Mouse (Mus musculus) mouse embryonic stem cell (cell line): ENCODE results near the gene Nipal1.

ENCODE experiments used
- in situ Hi-C, 2 experiments: fragments of 300-500 bp; cut with MboI; formaldehyde crosslinking; loops; 1 replicate in 1 of 2; 3 replicates in 1 of 2; pipeline ENCODE4 v1.14.3; 2019 to 2020; ENCODE audit warnings: low sequenced_read_pairs in 2 of 2, low pct_unique_long_range_greater_than_20kb in 1 of 2, mixed read lengths in 1 of 2; ENCODE audit not compliant: unreplicated experiment in 1 of 2

Nipal1 gene

DNA sequence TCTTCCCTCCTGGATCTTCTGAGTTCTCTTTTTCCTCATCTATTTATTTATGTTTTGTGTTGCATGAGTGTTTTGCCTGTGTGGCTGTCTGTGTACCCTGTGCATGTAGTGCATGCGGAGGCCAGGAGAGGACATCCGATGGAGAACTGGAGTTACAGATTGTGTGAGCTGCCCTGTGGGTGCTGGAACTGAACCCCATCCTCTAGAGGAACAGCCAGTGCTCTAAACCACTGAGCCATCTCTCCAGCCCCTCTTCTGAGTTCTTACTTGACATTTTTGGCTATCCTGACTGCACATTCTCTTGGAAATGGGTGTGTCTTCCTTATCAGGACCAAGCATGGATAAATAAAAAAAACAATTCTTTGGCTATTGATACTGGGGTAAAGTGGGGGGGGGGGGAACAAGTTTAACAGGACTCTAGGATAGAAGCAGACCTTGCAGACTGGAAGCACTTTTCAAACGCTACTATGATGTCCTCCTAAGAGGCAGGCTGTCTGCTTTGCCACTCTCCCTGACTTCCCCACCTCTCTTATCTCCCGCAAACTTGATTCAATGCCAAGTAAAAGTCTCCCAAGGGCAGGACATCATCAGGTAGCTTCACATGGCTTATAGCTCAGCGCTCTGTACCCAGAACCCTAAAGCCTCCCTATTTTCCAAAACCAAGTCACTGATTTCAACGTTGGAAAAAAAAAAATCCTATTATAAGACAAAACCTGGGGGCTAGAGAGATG, 13.6 kb downstream of the Nipal1 start:
- in situ Hi-C loops = no loop called here

GRCm38 (mm10) chr5:72664126-72664525, 16.5 kb downstream of the Nipal1 start:
- in situ Hi-C loops = no loop called here

GRCm38 (mm10) chr5:72664854-72665253, 17.3 kb downstream of the Nipal1 start:
- in situ Hi-C loops = no loop called here

DNA sequence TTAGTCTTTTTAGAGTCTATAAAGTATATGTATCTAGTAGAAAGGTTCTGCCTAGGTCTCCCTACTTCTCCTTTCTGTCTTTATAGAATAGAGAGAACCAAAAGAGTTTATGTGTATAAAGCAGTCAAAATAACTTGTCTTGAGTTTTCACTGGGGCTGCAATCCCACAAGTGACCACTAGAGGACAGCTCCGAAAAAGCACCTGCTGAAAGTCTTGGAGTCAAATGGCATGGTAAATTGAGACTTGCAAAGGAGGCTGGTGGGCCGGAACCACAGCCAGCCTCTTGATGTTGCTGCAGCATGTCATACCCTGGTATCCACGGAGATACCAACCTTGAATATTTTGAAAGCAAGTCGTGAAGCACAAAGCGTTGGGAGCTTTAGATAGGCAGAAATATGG, 17.7 kb downstream of the Nipal1 start:
- in situ Hi-C loops = no loop called here

- in situ Hi-C loops = no loop called here
Observed at GRCm38 (mm10) chr5:72666428-72666827, 18.8 kb downstream of the Nipal1 start.

DNA sequence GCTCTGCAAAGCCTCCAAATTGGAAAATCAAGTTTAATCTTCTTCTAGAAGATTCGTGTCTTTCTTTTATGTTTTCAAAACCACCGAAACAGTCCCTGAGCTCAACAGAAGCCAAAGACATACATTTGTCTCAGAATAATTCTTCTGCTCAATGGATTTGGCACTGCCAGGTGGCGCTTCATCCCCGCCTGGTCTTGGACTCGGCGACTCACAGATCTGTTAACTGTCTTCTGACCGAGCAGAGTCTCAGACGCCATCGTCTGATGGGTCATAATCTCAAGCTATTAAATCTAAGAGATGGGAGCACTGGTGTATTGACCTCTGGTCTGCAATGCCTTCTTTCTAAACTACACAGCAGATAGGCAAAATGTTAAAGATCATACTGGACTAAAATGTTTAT, 20.8 kb downstream of the Nipal1 start:
- in situ Hi-C loops = no loop called here

- in situ Hi-C loops = no loop called here
Observed at GRCm38 (mm10) chr5:72671017-72671699, 23.6 kb downstream of the Nipal1 start.

GRCm38 (mm10) chr5:72674994-72675542, 27.5 kb downstream of the Nipal1 start:
- in situ Hi-C loops = no loop called here

- in situ Hi-C loops = no loop called here
Observed at GRCm38 (mm10) chr5:72681451-72681850, 33.9 kb downstream of the Nipal1 start.

DNA sequence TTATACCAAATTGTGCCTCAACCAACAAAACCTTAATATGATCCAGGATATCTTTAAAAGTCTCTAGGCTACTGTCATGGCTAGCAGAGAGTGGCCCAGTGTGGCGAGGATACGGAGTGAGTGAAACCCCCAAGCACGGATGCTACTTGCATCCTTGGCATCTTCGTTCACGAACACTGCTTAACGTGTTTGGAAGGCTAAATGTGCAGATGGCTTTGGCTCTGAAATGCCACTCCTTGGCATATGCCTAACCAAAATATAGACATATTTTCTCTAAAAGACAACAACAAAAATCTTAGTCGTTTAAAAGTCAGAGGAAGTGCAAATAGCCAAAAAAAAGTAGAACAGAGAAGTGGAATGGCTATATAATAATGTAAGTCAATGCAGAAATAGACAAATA, 42.0 kb downstream of the Nipal1 start:
- in situ Hi-C loops = no loop called here

GRCm38 (mm10) chr5:72690516-72690915, 42.9 kb downstream of the Nipal1 start:
- in situ Hi-C loops = no loop called here

DNA sequence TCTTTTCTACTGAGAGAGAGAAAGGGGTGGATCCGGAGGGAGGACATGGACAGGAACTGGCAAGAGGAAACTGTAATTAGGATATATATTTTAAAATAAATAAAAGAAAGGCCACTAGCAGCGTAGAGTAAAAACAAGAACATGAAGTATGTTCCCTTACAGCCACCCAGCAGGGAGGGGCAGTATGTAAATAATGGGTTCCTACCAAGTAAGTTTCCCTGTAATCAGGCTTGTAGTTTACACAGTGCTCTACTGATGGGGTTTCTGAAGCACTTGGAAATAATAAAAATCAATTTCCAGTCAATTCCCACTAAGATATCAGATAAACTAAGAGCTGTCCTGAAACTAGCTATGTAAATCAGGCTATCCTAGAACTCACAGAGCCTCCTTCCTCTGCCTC, 47.1 kb downstream of the Nipal1 start:
- in situ Hi-C loops = no loop called here

DNA sequence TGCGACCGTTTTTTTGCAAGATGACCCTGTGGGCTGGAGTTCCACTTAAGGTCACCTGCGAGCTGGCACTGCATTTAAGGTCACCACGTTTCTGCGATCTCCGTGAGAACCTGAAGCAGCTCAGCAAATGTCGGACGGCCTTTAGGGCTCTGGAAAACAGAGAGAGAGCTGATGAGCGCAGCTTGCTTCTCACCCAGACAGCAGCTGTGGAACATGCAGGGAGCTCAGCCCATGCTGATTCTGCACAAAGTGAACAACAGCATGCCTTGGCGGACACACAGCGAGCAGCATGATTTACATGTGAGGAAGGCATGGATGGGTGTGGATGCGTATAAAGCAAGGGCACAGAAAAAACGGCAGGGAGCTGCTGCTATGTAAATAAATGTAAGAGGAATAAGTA, 48.9 kb downstream of the Nipal1 start:
- in situ Hi-C loops = no loop called here

DNA sequence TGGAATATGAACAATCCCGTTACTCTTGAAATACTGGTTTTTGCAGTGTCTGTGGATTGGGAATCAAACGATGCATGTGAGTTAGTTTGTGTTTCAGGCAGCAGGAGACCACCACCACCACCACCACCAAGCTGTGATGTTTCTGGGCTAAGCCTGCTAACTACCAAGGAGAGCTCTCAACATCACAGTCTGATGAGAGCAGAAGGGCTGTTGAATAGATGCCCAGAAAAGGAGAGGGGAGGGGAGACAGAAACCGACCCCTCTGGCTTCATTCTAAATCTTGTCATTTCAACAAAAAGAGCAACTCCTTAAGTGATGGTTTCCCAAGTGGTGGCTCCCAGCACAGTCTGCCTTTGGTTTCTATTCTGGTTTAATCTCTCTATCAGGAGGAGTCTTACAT, 50.7 kb downstream of the Nipal1 start:
- in situ Hi-C loops = no loop called here

GRCm38 (mm10) chr5:72698818-72699499, 51.4 kb downstream of the Nipal1 start:
- in situ Hi-C loops = no loop called here

GRCm38 (mm10) chr5:72699500-72699818, 51.9 kb downstream of the Nipal1 start:
- in situ Hi-C loops = no loop called here

DNA sequence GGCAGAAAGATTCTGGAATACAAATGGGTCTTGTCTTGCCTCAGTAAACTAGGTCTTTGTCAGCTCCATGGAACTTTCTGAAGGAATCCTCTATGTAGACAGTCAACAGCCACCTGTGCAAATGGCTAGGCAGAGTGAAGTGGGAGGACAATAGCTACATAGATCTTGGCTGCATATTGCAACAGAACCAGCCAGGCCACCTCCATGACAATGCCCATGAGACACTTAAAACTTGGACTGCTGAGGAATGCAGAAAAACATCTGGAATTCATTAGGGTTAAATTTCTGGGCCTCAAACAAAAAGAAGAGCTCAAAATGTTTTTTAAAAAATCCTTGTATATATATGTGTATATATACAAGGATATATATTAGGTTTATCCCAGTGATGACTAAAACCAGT, 54.6 kb downstream of the Nipal1 start:
- in situ Hi-C loops = loop anchor here in 1 of 2 experiments (25.0 kb wide), 1 partner anchor 340 kb away; no protein-coding TSS in a partner anchor

- in situ Hi-C loops = loop anchor here in 1 of 2 experiments (25.0 kb wide), 1 partner anchor 344 kb away; no protein-coding TSS in a partner anchor
Observed at GRCm38 (mm10) chr5:72706095-72706494, 58.5 kb downstream of the Nipal1 start.

- in situ Hi-C loops = loop anchor here in 1 of 2 experiments (25.0 kb wide), 1 partner anchor 344 kb away; no protein-coding TSS in a partner anchor
Observed at GRCm38 (mm10) chr5:72706722-72707121, 59.1 kb downstream of the Nipal1 start.
